Mouse (Mus musculus) fat pad, adult 2 months (tissue): ENCODE data around the gene Sec14l1.

Experiments
- DNase-seq: peaks from one replicate; pipeline ENCODE4 v3.0.0-alpha.2; 2011; ENCODE audit warnings: low read depth, low spot score; ENCODE audit errors: extremely low read depth

The Sec14l1 gene

DNA sequence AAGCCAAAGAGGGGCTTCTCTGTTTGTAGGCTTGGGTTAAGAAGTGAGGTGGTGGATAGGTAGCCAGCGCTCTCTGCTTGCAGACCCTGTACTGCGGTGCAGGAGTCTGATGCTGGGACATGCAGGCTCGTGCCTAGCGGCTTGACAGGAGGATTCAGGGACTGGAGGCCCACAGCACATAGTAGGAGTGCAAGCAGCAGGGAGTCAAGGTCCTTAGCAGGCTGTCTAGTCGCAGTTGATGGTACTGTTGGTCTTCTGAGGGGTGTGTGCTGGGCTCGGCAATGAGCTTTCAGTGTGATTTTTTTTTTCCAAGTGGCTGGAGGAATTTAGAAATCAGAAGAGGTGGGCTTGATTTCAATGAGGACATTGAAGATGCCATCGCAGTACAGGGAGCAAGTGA is 36.5 kb downstream of the Sec14l1 start:
- no peak for DNase-seq

GRCm38 (mm10) chr11:117152541-117152940 is 37.6 kb downstream of the Sec14l1 start:
- no peak for DNase-seq

GRCm38 (mm10) chr11:117153553-117153952 is 38.6 kb downstream of the Sec14l1 start:
- no peak for DNase-seq

DNA sequence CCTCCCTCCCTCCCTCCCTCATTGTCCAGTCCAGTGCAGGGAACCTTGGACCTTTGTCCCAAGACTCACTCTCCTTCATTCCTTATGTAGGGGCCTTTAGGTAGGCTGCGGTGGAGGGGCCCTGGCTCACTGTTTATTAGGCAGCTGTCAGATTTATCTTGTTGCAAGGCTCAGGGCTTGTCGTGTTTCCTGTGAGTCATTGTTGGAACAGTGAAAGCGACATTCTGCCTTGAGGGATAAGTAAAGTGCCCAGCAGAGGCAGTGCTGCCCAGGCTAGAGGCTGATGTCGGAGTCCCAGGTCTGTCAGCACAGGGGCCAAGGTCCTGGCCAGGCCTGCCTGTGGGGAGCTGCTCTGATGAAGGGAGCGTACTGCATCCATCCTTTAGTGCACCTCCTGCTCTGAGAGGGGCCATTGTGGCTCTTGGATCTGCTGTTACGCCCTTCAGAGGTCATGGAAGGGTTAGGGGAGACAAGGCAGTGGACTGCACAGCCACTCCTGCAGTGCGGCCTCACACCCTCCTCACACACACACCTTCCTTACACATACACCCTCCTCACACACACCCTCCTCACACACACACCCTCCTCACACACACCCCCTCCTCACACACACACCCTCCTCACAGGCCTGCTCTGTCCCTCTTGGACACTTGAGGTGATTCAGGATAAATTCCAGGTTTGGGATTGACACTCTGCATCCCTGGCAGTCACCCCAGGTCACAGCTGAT is 39.3 kb downstream of the Sec14l1 start:
- DNase-seq = no peak

- DNase-seq = no peak
Measured at GRCm38 (mm10) chr11:117156725-117157124, 41.8 kb downstream of the Sec14l1 start.

DNA sequence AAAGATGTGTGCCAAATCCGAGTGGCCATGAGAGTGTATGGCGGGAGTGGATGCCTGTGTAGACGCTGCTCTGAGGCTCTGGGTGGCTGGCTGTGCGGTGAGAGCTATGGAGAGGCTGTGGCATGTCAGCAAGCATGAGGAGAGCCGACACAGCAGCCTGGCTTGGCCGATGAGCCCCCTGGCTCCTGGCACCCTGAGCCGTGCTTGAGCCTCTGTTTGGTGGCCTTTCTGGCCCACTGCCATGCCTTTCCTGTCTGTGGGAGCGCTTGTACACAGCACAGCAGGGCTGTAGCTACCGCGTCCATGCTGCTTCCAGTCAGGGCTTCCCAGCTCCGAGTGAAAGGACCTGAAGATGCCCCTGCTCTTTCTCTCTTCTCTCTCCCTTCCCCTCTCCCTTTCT is 43.4 kb downstream of the Sec14l1 start:
- DNase-seq = no peak

GRCm38 (mm10) chr11:117159257-117159945 is 44.4 kb downstream of the Sec14l1 start:
- no peak for DNase-seq

DNA sequence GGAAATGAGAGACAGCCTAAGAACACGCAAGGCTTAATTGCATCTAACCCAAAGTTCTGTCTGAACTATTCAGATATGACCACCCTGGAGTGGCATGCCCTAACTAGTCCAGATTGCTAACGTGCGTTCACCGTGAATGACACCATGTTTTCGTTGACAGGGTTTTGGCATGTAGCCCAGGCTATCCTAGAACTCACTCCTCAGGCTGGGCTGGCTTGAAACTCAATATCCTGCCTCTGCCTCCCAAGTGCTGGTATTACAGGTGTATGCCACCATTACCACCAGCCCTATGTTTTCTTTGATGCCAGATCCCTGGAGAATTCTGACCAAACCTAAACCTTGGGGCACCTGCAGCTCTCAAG is 45.0 kb downstream of the Sec14l1 start:
- no peak for DNase-seq

DNA sequence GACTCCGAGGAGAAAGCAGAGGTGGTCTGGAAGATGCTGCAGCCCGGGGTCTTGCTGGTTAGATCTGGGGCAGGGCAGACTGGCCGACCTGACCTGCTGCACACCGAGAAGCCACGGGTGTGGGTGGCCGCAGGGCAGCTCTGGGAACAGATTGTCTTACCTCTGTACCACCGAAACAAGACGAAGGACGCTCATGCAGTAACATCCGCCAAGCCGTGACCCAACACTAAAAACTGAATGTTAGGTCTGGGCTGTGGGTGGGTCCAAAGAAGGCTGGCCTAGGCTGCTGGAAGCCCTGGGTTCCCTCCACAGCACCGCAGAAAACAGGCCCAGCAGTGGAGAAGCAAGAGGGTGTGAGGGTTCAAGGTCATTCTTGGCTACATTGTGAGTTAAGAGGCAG is 45.8 kb downstream of the Sec14l1 start:
- DNase-seq = no peak

- no peak for DNase-seq
Measured at GRCm38 (mm10) chr11:117161574-117161973, 46.6 kb downstream of the Sec14l1 start.

- DNase-seq = no peak
Measured at GRCm38 (mm10) chr11:117163098-117163497, 48.1 kb downstream of the Sec14l1 start.

DNA sequence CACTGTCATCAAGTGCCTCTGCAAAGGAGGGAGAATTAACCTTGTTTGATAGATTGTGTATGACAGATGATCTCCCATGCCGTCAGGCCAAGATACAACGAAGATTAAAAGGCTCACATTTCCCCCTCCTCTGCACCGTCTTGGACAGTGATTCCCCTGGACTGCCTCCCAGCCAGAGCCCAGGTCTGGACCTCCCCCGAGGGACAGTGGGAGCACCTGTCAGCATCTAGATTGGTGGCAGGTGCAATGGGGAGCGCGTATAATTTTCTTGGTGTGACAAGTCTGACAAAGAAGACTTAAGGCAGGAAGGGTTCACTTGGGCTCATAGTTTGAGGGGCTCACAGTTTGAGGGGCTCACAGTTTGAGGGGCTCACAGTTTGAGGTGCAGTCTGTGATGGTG is 48.8 kb downstream of the Sec14l1 start:
- no peak for DNase-seq

DNA sequence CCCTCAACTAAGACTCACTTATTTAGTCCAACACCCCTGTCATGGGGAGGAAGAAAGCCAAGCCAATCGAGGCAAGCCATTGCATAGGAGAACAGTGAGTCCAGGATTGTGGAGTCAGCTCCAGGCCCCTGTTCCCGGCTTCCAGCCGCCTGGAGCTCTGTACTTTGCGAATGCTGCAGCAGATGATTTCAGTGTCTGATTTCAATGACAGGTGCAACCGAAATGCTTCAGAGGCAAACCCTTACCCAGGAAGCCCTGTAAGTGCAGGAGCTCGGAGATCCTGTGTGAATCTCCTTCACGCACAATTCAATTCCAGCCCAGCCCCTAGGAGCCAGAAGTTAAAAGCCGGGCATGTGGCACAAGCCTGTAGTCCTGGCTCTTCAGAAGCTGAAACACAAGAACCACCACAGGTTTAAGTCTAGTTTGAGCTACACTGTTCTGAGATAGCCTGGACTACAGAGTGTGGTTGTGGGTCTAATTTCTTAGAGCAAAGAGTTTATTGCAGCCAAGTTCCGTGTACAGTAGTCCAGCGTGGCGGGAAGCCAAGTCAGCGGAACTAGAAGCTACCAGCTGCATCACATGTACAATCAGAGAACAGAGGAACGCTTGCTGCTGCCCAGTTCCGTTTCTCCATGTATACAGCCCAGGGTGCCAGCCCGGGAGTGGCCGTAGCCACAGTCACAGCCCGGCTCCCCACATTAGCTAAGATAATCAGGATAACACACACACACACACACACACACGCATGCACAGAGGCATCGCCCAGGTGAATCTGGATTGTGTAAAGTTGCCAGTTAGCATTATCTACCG is 53.5 kb downstream of the Sec14l1 start:
- DNase-seq = no peak

- DNase-seq = no peak
Measured at GRCm38 (mm10) chr11:117169088-117169635, 54.2 kb downstream of the Sec14l1 start.

GRCm38 (mm10) chr11:117169801-117170565 is 55.0 kb downstream of the Sec14l1 start:
- DNase-seq = no peak

- DNase-seq = no peak
Measured at GRCm38 (mm10) chr11:117174098-117174892, 59.3 kb downstream of the Sec14l1 start.

GRCm38 (mm10) chr11:117174924-117175323 is 60.0 kb downstream of the Sec14l1 start:
- no peak for DNase-seq

GRCm38 (mm10) chr11:117175472-117175871 is 60.5 kb downstream of the Sec14l1 start:
- DNase-seq = no peak

GRCm38 (mm10) chr11:117176304-117176703 is 61.3 kb downstream of the Sec14l1 start:
- DNase-seq = no peak

GRCm38 (mm10) chr11:117176900-117177299 is 61.9 kb downstream of the Sec14l1 start:
- no peak for DNase-seq
